Mouse (Mus musculus) MEL-GATA-1-ER (cell line): ENCODE measurements at regions not wholly inside any gene's neighbourhood (a gene's known extent, or its start where the extent isn't known, plus 50 kb on each side); places are given as distances from the start of the nearest gene placed in this dataset.

Experiments
- DNase-seq: peaks from one replicate; pipeline ENCODE4 v3.0.0-alpha.2; 2012; ENCODE audit warnings: low read depth; ENCODE audit errors: extremely low read depth

DNA sequence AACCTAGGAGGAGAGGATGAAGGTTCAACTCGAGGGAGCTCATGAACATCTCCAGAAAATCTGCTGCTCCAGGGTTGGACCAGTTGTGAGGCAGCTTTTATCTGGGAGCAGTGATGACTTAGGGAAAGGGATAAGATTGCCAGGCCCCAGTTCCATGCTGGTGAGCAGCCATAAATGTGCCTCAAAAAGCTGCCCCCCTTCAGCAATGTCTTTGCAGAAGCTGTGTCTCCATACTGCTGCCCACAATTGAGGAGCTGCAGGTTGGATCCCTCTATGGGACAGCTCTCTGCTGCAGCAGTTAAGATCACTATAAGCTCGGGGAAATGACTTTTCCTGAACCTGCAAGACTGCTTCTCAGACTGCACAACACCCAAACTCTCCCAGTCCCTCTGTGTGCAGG is 543.7 kb downstream of the Nfib start:
- DNase-seq: no peak

DNA sequence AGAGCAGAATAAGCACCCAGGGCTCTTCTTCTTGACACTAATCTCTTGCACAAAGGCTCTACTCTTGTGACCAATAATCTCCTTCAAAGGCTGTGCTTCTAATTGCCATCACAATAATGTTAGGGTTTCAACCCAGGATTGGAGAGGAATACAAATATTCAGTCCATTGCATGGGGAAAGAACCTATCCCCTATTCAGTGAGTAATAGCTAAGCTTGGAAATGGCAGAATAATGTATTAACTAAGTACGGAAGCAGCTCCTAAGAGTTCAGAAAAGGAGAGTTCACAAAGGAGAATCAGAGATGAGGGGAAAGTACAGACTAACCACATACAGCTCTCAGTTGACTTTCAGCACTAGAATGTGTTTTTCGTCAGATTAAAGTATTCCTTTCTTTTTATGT is 544.3 kb downstream of the Nfib start:
- no peak for DNase-seq

DNA sequence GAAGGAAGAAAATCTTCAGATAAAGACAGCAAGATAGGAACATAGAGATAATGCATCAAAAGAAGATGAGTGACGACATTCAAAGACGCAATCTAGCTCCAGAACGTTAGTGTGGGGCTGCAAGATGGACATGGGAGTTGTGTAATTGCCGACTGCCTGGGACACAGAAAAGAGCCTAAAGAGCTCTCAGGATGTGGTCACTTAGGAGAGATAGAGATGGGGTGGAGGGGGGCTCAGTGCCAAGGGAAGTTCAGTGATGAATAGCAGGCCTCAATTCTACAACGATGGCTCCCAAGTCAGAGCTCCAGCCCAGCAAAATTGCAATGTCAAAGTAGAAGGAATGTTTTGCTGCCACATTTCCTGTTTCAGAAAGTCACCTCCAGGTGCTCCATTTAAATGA is 545.3 kb downstream of the Nfib start:
- DNase-seq: no peak

DNA sequence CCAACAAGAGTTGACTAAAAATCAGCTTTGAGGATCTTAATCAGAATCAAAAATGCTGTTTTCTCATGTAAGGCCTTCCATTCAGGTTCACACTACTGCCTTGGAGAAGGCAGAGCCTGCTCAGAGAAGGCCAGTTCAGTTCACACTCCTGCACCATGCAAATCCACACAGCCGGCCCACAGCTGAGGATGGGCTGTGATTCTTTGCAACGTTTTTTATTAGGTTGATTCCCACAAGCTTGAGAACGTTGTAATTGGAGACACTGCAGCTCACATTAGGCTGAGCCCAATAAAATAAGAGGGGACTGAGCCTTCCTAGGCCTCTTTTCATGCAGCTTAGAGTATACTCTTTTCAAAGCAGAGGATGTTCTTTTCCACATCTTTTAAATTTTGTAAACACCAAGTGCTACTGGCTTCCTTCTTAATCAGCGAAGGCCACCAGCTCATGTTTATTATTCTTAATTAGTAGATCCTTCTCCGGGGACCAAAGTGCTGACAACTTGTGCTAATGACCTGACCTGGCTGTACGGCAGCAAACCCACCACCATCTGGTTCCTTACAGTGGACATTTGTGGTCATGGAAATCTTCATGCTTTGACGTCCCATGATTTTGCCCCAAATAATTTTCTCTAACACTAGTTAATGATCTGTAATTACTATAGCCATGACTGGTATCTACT is 549.8 kb downstream of the Nfib start:
- no peak for DNase-seq

DNA sequence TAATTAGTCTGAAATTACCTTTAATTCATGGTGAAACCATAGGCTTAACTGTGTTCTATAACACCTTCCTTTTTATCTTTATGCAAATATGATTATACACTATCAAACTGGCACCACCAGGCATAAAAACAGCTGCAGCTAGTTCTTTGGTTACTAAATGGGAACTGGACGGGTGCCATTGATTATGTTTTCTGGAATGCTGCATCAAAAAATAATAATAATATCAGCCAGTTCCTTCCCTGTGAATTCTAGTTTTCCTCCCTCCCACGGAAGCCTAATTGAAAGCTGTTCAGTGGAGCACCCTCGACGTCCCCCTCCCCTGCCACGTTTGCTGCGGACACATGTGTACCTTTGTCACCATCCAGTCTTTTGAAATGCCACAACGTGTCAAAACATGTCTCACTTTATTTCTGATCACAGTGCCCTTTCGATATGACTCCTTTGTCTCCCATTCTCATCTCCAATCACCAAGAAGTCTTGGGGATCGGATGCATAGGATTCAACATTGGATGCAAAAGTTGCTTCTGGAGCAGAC is 551.5 kb downstream of the Nfib start:
- no peak for DNase-seq

DNA sequence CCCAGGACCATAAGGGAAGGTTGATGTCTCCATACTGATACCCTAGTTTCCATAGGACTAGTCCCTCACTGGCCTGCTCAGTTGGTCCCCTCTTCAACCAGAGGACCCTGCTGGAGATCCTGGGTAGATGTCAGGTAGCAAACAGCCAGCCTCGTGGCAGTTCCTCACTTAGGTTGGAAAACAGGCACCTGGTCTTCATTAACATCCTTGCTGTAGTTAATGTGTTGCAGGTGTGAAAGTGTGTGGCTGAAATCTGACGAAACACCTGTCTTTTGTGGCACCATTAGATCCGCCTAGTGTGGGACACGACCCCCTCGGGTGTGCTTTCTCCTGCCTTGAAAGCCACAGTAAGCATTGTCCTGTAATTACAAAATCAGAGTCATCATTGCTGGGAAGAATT is 551.9 kb downstream of the Nfib start:
- no peak for DNase-seq

DNA sequence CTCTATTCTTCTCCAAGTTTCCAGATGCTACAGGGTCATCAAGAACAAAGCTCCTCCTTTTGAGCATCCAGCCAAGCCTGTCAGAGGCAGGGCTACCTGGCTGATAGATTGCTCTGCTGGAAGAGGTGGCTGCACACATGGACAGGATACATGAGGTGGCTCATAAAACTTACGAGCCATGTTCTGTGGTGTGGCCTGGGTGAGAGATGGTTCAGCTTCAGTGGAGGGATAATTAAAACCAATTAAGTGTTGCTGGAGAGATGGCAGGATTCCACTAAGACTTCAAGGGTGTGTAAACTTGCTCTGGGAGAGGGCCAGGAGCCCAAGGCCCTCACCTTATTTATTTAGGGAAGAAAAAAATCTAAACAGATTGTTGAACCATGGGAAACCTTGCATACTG is 555.6 kb downstream of the Nfib start:
- no peak for DNase-seq

DNA sequence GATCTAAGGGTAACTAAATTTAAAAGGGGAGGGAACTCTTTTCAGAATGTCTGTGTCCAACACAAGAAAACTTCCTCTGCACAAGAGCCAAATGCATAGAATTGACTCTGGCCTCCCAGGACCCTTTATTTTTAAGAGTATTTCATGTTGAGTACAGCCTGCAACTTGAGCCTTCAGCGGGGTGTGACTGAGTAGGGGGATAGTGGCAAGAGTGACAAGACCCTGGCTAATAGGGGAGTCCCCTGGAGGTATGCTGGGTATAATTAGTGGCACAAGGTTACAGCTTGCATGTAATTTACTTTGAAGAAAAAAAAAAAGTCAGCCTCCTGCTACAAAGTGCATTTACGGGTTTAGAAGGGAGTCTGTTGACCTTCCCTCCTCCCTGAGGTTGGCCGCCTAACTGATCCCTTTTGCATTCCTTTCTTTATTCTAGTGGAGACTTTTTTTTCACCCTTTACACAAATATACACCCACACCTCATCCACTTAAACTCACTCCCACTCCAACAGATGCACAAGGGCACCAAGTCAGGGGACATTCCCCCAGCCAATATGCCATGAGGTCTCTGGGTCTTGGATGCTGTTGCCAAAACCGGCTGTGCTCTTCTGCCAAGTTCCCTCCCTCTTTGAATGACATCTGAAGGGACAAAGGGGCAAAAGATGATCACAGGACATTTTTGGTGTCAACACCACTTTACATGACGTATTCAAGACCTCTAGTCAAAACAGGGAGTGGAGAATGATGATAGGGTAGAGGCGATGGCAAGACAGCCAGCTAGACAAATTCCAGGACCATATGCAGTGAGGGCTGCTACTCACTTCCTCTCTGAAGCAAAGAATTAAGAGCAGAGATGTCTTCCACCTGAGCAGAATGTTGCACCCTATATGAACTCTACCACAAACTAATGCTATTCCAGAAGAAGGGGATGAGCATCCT is 557.2 kb downstream of the Nfib start:
- no peak for DNase-seq

DNA sequence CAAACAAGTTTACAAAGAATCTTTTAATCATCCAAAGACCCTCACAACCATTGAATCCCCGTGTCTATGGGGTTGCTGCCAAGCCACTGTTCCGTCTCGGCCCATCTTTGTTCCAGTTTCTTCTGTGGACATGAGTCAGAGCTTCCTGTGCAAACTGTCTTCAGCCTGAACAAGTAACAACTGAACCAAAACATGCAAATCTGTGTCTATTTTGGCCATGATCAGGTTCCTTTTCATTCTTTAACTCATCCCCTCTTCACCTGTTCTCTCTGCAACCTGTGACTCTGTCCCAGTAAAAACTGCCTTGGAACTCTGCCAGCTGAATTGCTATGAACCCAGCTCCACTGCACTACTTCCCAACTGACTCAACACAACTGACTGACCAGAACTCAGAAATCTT is 563.2 kb downstream of the Nfib start:
- DNase-seq: no peak

DNA sequence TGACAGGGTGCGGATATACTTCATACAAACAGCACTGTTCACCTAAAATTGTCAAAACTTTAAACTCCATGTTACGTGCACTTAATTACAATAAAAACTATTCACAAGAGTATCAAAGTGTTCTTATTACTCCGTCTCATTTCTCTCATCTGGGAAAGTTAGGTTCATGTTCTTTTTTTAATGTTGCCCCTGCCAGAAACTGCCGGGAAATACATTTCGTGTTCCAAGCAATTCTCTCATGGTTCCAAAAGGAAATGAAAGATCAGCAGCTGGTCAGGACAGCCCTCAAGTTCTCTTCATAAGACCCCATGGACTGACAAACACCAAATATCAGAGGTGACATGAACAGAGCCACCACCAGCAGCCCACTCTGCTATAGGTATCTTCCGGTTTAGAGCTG is 565.7 kb downstream of the Nfib start:
- no peak for DNase-seq

DNA sequence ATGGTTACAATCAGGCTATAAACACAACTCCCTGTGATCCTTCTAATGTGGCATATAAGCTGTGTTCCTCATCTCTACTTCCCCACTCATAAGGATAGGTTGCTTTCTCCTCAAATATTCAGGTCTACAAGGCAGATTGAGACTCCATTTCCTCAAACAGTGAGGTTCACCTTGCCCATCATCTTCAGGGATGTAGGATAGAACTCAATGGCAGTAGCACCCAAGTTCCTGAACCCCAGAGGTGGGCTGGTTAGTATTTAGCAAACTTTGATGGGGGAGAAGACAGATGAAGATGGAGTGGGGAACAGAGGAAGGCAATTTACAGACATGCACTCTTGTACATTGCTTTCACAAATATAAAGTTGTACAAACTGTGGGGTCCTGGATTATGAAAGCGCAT is 566.5 kb downstream of the Nfib start:
- DNase-seq: no peak

DNA sequence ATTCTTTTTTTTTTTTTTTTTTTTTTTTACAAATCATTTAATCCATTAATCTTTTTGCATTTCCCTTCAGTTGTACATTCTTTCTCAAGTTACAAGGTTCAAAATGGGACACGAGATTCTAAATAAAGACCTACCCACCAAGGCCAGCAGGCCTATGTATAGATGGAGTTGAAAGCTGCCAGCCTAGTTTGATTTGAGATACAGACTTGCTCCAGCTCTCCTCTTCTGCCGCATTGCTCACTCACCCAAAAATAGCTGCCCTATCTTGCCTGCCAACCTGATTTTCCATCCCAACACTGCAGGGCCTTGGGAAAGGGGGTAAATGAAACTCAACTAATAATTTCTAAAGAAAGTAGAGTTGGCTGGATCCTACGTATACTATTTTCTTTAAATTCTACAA is 572.7 kb downstream of the Nfib start:
- DNase-seq: no peak

DNA sequence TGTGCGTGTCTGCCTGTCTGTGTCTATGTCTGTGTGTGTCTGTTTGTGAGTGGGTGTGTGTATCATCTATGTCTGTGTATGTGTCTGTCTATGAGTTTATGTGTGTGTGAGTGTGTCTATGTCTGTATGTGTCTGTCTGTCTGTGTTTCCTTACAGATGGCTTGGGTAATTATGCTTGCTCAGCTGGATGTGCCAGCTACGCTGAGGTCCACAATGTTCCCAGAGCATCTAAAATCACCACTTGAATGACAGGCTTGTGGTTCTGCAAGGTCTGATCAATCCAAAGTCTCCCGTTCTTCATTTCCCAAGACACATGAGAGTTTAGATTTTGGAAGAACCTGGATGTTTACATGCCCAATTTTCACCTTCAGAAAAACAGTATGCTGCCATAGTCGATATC is 573.2 kb downstream of the Nfib start:
- DNase-seq: no peak

DNA sequence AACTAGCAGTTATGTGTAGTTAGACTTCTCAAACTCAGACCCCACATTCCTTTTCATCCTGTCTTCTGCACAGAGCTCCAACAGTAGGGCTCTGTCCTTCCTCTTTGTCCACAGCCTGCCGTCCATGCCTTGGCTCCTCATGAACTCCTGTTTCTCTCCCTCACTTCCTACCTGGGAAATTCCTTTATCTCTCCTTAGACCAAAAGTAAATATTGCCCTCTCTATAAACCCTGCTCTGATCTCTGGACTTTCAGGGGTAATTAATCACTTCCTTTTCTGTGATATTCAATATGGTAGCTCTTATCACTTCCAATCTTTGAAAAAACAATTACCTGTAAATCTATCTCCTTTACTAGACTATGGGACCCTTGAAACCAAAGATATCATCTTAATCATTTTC is 576.1 kb downstream of the Nfib start:
- no peak for DNase-seq

DNA sequence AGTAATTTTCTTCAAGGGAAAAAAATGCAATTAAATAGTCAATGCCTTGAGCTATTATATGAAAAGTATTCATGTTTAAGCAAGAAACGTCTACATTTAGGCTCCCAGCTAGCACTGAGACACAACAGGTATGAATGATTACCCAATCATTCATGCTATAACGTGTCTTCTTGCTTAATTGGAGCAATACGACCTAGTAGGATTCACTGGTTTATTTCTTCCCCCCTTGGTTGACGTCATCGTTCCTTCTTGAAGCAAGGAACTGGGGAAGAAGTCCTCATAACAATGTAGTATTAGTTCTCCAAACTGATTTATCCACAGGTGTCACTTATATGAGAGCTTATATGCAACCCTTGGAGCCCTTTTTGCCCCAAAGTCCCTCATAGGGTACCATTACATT is 581.8 kb downstream of the Nfib start:
- no peak for DNase-seq

DNA sequence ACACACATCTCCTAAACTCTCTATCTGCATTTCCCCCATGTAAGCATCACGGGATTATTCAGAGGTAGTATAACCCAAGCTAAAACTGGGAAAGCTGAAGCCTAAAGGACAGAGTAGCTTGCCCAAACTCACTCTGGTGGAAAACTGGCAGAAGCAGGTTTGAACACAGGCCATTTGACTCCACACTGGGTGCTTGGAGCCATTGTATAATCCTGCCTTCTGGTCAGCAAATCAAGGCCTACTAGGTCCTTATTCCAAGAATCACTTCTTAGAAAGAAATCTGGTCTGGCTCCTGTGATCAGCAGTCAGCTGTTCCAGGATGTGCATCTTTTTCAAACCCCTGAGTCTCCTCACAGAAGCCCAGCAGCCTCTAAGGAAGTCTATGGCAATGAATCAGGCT is 582.4 kb downstream of the Nfib start:
- no peak for DNase-seq

DNA sequence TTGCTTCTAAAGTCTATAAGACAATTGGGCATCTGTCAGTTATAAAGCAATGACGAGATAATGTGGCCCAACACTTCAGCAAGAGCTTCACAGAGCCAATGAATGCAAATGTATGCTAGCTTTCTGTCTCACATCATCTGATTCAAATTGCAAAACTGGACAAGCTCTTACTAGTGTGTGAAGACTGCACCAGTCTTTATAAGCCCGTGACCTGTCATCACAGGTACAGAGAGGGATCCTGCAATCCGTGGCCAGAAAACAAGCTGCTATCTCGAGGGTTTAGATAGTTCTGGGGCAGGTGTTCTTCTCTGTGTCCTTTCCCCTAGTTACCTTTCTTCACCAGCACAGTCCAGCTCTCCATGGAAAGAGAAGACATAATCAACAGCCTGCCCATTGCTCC is 584.8 kb downstream of the Nfib start:
- DNase-seq: no peak

DNA sequence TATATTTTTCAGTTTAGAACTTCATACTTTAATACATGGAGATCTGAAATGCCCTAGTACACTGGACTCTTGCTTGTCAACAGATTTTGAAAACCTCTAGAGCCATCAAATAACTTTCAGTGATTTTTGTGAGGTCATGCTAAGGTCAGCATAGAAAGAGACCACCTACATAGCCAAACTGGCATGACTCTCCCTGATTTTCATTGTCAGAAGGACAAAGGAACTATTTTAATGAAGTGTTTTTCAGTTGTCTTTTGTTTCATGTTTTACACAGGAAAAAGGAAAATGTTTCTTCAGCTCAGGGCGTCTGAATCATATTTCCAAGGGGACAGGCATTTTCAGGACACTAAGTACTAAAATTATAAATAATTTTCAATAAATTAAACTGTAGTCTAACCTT is 585.2 kb downstream of the Nfib start:
- no peak for DNase-seq

DNA sequence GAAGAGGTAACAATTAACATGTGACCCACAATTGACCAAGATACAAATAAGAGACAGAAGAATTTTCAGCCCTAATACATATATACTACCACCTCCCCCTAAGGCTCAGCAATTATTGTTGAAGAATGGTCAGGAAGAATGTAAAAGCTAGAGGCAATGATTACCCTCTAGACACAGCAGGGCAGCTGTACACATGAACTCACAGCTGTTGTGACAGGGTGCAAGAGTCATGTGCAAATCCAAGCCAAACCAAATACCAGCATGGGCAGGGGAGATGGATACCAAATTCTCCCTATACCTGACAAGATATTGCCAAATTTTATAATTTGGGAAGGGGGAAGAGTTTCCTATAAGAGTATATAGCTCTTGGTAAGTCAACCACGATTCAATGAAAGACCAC is 603.7 kb downstream of the Nfib start:
- no peak for DNase-seq

DNA sequence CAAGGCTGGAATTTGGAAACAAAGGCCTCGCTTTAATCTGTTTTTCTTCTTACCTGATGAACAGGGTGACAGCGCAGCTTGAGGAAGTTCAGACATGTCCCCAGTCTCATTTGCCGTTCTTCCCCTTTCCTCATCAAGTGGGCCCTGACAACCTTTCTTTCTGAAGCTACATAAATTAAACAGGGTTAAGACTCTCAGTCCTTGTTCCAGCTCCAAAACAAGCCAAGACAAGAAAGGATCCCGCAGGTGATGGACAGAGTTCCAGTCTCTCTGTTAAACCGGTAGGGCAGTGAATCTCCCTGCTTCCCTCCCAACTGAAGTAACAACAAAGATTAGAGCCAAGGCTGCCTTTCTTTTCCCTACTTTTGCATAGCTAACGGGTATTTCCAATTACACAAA is 605.6 kb downstream of the Nfib start:
- DNase-seq: no peak

DNA sequence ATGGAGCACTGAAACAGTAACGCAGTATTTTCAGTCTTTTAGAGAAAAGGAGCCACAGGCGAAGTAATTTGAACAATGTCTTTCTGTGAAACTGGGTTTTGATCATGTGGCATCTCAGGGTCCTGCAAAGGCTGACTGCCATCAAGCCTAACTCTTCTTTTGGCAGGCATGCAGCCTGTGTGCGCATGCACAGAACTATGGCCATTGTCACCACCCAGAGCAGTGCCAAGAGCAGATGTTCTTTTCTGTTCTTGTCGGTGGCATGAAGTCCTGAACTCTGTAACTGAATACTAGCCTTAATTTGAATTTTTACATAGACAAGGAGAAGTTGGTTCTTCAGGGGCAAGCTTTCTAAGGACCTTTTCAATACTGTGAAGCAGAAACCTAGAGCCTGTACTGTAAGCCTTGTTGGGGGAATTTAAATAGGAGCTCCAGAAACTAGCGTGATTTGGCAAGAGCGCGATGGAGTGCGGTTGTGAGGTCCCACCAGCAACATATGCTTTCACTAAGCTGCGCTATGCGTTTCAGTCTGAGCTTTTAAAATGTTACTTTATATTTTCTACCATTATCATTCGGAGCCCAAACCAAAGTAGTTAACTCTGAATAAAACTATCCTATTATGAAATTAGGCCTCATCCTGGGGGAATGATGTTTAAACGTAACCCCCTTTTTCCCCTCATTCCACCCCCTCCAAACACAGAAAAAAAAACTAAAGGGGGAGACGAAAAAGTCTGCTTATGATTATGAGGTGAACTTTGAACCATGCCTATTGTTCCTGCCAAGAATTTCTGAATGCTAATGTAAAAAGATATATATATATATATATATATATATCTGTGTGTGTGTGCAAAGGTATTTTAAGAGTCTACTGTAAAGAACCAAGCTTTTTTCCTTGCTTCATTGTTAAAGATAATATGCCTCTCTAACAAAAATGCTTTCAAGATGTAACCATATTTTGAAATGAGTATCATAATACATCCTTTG is 606.3 kb downstream of the Nfib start:
- no peak for DNase-seq
